Mouse (Mus musculus): ENCODE results near the gene H1foo.

H1foo gene

DNA sequence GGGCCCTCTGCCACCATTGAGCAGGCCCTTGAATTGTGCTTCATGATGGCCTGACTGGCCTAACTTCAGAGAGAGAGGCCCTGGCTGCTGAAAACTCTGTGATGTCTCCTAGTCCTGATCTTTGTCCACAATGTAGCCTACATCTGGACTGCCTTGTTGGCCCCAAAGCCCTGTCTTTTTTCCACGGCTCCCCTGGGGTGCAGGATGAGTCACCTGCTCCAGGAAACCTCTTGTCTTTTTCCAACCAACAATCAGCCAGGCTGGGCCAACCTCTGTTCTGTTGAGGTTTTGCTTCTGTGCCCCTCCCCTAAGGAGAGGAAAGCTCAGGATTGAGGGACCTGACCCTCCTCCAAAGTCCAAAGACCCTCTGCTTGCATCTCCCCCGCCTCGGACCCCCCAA lies 17.0 kb downstream of the H1foo start:
- DNase-seq (ENCODE audit: low read depth, low spot score), result no peak

DNA sequence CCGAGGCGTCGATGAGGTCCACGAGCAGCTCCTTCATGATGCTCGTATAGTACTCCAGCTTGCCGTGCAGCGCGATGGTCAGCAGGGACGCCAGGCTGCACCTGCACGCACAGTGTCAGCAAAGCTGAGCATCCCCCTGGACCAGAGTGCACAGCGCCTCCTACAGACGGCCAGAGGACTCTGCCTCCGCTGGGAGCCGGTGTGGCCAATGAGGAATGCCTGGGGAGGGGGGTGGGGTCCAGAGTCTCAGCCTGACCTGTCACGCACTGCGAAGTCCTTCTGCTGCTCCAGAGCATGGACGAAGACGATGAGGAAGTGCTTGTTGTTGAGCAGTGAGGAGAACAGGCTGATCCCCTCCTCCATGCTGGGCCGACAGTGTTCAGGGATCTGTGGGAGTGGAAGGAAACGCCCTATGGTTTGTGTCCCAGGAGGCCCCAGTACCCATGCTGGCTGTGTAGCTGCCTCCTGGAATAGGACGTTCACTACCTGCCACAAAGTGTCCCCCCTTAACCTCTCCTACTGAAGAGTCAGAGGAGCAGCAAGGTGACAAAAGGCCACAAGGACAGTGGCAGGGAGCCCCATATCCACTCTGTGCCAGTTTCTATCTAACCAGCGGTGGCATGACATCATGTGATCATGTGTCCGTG lies 17.8 kb downstream of the H1foo start:
- no peak for DNase-seq (ENCODE audit: low read depth, low spot score)

DNA sequence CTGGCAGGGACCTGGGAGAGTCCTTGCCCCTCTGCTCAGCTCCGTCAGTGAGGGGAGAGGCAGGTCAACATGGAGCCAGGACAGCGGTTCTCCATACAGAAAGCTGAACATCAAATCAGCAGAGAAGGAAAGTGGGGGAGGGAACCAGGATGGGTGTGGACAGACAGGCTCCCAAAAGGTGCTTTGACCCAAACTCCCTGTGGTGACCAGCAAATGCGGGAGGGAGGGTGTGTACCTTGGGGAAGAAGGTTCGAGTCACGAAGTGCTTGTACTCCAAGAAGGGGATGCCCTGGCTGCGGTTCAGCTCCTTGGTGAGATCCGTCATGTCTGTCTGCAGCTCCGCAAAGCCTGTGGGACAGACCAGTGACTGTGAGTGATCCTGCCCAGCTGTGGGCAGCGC lies 18.9 kb downstream of the H1foo start:
- DNase-seq (ENCODE audit: low read depth, low spot score), result no peak

DNA sequence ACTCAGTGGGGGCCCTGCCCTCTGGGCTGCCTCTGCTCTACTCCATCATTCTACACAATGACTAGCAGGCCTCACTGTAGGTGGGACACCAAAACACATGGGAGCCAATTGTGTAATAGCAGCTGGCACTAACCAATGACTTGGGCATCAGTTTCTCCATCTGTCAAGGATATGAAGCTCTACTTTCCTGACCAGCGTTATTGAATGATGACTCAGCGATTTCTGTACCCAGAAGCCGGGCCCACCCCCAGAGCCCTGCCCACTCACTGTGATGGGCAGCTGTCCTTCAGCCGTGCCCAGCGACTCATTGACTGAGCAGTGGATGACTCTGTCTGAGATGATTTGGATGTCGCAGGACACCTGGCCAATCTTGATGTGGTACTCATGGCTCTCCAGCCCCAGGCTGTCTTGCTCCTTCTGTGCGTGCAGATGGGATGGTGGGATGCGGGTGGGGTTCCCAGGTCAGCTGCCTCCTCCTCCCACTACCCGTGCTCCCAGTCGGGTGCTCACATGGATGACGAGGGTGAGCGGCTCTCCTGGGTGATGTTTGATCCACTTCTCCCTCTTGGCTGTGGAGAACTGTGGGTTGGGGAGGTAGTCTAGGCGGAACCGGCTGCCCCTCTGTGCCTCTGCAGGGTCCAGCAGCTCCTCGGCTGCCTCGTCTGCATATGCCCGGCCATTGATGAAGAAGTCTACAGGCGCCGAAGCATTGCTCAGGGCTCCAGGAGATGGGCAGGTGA lies 21.7 kb downstream of the H1foo start:
- DNase-seq (ENCODE audit: low read depth, low spot score), result no peak

DNA sequence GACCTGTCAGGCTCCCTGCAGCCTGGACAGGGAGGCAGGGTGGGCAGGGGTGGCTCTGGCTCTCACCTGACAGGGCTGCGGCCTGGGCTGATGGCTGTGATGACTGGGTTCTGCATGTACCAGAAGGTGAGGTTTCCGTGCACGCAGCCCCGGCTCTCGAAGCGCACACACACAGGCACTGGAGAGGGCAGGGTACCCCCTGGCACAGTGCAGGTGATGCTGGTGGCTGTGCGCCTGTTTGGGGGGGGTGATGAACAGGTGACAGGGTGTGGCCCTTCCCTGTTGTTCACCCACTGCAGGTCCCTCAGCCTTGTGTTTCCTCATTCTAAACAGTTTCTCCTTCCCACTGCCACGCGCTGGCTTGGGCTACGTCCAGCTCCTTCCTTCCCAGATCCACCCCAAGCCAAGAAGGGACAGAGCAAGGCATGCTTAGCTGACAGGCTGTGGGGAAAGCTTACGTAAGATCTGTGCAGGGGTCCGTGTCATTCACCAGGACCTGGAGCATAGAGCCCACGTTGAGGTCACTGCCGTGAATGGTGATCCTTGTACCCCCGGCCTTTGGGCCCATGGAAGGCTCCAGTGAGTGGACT lies 22.6 kb downstream of the H1foo start:
- DNase-seq (ENCODE audit: low read depth, low spot score), result no peak

DNA sequence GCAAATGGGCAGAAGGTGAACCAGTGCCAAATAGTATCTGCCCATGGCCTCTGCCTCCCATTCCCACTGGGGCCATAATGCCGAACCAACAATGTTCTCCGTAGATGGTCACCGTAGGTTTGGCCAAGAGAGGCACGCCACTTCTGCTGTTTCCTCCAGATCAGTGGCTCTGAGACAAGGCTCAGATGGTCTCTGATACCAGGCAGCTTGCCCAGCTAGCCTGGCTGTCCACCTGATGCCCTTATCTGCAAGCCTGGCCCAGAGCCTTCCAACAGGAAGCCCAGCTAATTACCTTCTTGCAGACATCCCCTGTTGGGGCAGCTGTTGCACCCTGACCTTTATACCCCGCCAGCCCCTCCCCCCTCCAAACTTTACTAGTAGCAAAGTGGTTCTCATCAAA lies 23.3 kb downstream of the H1foo start:
- DNase-seq (ENCODE audit: low read depth, low spot score), result no peak

DNA sequence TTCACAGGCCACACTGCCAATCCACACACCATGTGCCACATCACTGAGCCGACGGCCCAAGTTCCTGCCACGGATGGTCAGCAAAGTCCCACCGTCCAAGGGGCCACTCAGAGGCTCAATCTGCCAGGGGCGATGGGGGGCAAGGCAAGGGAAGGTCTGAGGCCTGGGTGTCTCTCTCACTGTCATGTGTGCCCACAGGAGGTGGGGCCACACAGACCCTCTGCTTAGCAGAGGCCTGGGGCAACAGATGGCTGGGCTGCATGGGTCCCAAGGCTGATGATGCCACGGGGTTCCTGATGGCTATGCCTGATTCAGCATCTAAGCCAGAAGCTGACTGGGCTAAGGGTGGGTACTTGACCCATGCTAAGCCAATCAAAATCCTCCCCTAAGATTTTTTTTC lies 24.0 kb downstream of the H1foo start:
- no peak for DNase-seq (ENCODE audit: low read depth, low spot score)

DNA sequence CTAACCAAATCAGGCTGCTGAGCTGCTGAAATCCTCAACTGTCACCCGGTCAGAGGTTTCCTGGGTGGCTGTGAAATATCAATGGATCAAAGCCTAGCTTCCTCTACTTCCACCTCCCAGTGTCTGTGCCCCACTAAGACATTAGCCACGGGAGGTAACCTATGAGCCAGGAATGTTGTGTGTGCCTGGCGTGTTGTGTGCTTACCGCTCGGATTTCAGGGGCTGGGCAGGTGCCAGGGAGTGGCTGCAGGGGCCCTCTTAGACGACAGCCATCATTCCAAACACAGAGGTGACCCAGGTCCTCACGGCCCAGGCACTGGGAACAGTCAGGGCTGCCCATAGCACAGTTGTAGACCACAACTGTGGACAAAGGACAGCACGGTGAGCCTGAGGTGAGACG lies 24.4 kb downstream of the H1foo start:
- DNase-seq (ENCODE audit: low read depth, low spot score), result no peak

DNA sequence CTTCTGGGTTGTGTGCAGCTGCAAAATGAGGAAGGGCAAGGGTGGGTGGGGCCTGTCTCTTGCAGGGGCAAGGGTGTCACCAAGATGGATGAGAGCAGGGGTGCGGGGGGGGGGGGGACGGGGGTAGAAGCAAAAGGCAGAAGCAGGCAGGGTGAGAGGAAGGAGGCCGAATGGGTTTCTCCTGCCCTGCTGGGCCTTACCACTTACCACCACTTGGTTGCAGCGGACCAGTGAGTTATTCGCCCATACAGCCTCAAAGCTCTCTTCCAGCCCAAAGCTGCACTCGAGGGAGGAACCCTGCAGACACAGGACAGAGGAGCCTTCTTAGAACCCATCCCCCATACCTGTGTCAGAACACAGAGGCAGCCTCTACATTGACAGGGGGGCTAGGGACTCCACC lies 25.2 kb downstream of the H1foo start:
- DNase-seq (ENCODE audit: low read depth, low spot score), result no peak

DNA sequence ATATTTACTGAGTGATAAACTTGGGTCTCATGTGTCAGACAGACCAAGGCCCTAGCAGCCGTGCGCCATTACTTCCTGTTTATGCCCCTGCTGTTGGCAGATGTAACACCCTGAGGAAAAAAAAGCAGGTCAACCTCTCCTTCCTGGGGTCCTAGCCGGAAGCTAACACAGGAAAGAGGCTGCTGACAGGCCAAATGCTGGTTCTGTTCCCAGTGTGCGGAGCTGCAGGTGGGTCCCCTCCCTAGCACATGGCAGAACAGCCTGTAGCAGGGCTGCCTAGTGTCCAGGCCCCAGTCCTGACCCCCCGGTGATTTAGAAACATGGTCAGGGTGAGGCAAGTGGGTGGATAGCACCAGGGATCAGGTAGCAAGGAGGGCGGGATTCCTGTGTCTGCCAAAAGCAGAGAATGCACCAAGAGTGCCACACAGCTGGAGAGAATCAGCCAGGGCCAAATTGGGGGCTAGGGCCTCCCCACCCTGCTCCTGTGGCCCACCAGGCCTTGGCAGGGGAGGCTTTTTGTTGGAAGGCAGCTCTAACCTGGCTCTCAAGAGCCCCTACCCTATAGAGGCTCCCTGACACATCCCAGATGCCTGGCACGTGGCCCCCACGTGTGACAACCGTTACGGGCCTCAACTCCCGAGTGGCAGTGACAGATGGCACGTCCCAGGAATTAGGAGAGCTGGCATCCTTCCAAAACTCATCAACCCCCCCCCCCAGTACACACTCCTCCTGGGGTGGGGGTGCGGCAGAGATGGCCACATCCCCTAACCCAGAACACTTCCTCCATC lies 26.7 kb downstream of the H1foo start:
- DNase-seq (ENCODE audit: low read depth, low spot score), result no peak

DNA sequence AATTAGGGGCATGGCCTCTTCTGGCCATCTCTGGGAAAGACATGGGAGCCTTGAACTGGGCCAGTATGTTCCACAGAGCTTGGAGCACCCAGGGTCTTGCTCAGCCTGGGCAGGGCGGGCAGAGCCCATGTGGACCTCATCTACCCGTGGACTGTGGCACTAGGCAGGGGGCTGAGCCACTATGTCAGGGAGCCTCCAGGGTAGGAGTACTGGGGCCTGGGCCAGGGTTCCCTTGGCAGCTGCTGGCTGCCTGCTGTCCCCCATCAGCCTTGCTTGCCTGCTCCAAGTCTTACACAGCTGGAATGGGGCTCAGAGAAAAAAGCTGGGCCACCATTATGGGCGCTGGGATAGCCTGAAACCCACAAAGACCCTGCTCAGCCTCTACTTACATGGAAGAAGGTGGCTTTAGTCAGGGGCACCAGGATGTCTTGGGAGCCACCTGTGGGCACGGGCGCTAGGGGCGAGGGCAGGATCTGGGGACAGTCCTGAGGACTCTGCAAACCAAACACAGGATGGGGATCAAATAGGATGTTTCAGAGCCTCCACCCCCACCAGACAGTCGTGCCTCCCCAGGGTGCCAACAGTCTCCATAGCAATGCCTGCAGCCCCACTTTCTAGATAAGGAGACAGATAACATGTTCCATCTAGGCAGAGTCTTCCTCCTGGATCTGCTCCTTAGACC lies 27.5 kb downstream of the H1foo start:
- no peak for DNase-seq (ENCODE audit: low read depth, low spot score)

DNA sequence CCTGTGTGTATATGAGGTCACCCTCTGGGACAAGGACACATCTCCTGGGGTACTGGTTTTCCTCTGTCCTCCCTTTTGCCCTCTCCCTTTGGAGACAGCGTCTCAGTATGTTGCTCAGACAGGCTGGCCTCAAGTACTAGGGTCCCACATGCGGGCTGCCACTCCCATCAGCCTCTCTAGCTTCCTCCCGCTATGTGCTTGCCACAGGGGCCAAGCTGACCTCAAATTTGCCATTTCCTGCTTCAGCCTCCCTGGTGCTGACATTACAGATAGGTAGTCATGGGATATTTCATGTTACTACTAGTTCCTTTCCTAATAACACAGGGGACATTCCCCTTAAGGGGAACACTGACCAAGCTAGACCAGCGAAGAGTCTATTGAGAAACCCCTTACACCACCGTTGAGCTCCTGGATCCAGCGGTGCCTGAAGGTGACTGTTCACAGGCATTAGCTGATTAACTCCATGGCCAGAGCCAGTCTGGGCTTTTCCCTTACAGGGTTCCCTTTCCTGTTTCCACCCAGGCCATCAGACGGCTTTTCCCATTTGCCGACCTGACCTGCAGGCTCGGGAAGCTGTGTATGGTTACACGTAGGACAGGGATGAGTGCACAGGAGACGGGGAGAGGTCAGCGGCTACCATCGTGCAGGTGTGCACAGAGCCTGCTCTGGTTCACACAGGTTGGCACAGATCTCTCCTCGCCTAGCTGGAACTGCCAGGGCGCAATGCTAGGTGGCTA lies 28.6 kb downstream of the H1foo start:
- no peak for DNase-seq (ENCODE audit: low read depth, low spot score)

DNA sequence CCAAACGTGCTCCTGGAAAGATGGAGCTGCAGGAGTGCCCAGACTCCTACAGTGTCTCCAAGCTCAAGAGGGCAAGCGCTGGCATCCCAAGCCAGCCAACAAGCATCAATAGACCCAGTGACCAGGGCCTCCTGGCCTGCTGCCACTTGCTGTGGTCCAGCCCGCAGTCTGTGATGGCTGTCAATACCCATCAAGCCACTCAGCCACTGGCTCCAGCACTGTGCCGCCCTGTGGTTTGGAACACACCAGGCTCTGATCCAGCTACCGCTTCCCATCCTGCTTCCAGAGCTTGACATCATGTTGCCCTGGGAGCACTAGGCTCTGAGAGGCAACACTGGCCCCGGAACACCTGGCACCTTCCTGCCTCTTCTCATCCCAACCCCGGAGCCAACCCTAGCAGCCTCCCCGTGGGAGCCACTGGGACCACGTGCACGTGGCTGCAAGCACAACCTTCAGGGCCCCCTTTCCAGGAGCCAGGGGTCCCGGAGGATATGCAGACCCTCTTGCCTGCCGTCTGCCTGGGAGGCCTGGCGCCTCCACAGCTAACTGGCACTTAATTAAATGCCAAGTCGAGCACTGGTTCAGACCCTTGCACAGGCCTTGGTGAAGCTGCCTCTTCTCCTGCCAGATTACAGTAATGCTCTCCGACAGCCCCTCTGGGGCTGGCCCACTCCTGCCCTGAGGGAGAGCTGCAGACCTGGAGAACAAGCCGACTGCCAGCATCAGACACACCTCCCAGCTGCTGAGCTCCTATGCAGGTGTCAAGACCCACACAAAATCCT lies 29.3 kb downstream of the H1foo start:
- no peak for DNase-seq (ENCODE audit: low read depth, low spot score)

DNA sequence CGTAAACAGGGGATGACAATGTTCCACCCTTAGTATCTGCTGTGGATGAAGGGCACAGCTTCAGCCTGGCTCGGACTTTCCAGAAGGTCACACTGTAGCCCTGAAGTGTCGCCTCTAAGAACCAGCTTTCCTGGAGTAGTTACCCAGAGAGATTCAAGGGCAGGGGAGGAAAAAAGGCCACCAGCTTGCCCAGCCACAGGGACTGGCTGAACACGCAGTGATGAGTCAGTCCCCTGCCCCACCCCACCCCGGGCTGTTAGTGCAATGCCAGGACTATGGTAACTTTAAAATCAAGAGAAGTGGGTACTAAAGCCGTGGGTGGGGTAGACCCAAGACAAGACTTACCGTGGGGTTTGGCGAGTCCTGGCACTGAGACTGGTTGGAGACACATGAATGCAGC lies 30.9 kb downstream of the H1foo start:
- DNase-seq (ENCODE audit: low read depth, low spot score), result no peak

DNA sequence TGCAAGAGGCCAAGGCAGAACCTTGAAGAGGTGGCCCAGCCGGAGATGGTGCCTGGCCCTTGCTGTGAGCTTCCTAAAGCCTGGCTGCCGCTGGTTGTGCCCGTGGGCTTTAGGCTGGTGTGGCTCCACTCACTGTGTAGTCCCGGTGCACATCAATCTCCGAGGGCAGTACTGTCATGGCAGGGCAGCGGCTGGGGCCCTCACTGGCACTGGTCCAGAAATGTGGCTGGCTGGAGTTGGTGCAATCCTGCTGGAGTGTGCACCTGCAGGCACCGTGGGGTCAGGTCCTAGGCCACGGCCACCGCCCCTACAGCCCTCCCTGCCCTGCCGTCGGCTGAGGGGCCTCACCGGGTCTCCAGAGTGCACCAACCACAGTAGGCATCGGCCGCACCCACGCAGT lies 33.1 kb downstream of the H1foo start:
- no peak for DNase-seq (ENCODE audit: low read depth, low spot score)

DNA sequence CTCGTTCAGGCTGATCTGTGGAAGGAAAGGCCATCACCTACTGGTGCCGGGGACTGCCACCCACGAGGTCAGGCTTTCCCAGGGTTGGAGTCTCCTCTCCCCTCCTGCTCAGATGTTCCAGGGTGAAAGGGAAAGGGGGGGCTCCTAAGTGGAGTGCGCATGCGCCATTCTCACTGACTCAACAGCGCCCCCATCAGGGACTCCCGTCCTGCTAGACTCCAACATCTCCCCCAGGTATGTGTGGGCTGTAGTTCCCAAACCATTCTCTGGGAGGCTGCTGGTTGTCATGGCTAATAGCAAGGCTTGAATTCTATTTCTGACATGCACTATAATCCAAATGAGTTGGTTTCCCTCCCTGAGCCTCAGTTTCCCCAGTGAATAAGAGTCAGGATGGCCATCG lies 33.9 kb downstream of the H1foo start:
- DNase-seq (ENCODE audit: low read depth, low spot score), result no peak

DNA sequence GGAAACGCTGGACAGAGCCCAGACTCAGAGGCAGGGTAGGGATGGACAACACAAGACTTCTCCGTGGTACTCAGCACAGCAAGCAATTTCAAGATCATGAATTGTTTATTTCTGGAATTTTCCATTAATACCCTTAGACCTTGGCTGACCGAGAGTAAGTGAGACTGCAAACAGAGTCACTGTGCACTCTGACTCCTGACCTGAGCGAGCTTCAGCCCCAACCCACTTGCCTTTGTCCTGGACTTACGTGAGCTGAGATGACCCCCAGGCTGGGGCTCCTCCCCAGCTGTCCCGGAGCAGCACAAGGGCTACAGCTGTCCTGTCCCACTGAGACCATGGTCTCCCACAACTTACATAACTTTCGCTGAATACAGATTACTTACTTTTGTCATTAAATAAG lies 38.2 kb downstream of the H1foo start:
- DNase-seq (ENCODE audit: low read depth, low spot score), result no peak

DNA sequence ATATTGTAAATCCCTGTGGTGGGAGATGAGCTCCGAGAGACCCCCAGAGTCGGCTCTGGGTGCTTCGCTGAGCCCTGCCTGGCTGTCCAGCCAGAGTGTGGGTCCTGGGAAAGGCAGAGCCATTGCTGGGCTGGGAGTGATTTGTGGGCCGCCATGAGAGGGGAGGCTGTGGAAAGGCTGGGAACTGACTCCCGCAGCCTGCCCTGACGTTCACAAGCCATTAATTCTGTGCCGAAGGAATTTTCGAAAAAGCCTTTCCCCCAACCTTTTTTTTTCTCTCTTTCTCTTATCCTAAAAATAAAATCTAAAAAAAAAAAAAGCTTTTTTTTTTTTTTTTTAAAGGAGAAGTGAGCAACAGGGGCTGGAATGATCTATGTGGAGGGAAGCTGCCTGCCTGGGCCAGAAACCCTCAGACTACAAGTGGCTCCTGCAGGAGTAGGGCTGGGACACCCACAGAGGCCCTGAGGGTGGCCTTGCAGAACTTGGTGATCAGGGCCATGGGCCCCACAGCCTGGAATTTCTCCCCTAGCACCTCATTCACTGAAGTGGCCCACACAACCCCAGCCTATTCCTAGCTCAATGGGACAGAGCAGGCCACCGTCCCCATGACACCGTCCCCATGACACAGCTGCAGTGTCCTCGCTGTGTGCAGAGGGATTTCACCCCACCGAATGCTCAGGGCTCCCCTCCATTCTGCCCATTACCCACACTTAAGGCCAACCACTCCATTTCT lies 38.7 kb downstream of the H1foo start:
- DNase-seq (ENCODE audit: low read depth, low spot score), result no peak

DNA sequence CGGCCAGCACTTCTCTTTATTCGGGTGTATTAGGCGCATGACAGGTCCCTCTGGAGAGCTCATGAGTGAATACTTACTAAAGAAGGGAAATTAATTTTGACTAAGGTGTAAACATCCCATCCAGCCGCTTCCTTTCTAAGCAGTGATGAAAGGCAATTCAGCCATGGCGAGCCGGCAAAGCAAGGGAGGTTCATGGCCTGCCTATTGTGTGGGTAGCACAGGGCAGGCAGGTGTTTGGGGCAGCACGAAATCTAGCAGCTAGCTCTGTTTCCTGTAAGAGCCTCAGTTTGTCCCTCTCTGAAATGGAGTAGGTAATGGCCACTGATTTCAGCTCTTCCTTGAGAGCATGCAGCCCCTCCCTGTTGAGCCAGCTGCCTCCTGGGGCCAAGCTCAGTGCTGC lies 39.8 kb downstream of the H1foo start:
- DNase-seq (ENCODE audit: low read depth, low spot score), result no peak

DNA sequence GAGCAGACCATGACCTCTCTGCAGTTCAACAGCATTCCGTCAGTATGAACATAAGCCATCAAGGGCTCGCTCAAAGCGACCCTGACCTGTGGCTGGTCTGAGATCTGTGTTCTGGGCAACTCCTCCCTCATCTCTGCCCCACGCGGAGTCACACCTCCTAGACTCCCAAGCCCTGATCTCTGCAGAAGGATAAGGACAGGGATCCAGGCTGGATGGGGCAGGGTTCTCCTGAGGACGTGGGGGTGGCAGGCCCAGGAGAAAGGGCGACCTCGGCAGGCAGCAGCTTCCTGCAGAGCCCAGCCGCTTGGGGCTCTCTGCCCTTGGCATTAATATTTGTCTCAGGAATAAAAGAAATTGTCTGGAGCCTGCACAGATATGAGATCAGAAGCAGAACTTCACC lies 40.9 kb downstream of the H1foo start:
- no peak for DNase-seq (ENCODE audit: low read depth, low spot score)
